Mouse (Mus musculus): Measurements from ENCODE around the gene Cdk4.

- TF ChIP-seq EP300 (IDR thresholded peaks at IDR 0.05; ENCODE audit: low read depth), result no peak
- TF ChIP-seq CTCF (IDR thresholded peaks at IDR 0.05; ENCODE audit: low read depth), result no peak
Observed at GRCm38 (mm10) chr10:127068360-127069038, 5.2 kb downstream of the Cdk4 start.

All from liver, postnatal 0 days (tissue).